Mouse (Mus musculus): ENCODE measurements around the gene Ccnb2.

Gene Ccnb2

GRCm38 (mm10) chr9:70384494-70384893 is 36.9 kb downstream of the Ccnb2 start:
- no peak for DNase-seq (ENCODE audit: low spot score in 2 of 2)

- no peak for DNase-seq (ENCODE audit: low spot score in 2 of 2)
Measured at GRCm38 (mm10) chr9:70383750-70384149, 37.6 kb downstream of the Ccnb2 start.

GRCm38 (mm10) chr9:70382091-70382490 is 39.3 kb downstream of the Ccnb2 start:
- DNase-seq (ENCODE audit: low spot score in 2 of 2) = no peak

GRCm38 (mm10) chr9:70379502-70380467 is 41.6 kb downstream of the Ccnb2 start:
- no peak for DNase-seq (ENCODE audit: low spot score in 2 of 2)

GRCm38 (mm10) chr9:70371638-70372037 is 49.7 kb downstream of the Ccnb2 start:
- no peak for DNase-seq (ENCODE audit: low spot score in 2 of 2)

GRCm38 (mm10) chr9:70366898-70367297 is 54.4 kb downstream of the Ccnb2 start:
- no peak for DNase-seq (ENCODE audit: low spot score in 2 of 2)

- DNase-seq (ENCODE audit: low spot score in 2 of 2) = no peak
Measured at GRCm38 (mm10) chr9:70365915-70366314, 55.4 kb downstream of the Ccnb2 start.

GRCm38 (mm10) chr9:70364741-70365140 is 56.6 kb downstream of the Ccnb2 start:
- DNase-seq (ENCODE audit: low spot score in 2 of 2) = no peak

GRCm38 (mm10) chr9:70359402-70360131 is 61.8 kb downstream of the Ccnb2 start:
- DNase-seq (ENCODE audit: low spot score in 2 of 2) = no peak

All from cerebellum, postnatal 4 days (tissue).